Mouse (Mus musculus) spleen, postnatal 14 days (tissue): Measurements from ENCODE around the gene Tubb5.
A peak's percentile ranks its signal among the peaks of the same experiment; 100 is the strongest.

ENCODE experiments used
- DNase-seq, 2 experiments: peaks; one replicate each; pipeline ENCODE4 v3.0.0; 2021 to 2022; ENCODE audit warnings: low spot score in 2 of 2

The Tubb5 gene

DNA sequence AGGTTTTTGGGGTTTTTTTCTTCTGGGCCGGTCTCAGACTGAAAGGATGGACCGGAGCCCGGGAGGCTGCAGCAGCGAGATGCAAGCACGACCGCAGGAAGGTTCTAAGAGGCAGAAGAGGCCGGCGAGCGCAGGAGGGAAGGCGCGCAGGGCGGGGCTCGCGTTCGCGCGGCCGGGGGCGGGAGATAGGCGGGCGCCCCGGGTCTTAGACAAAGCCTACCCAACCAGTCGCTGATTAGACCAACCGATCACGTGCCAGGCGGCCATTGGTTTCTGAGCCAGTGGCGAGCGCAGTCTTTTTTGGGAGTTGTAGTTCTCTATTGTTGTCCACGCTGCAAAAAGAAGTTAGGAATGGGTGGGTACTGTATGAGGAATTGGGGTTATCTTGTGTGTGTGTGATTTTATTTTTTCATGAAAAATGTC, at the start of gene Tubb5:
Tubb5 (minus strand) TSS at position 185 of the 423 bp plus-strand sequence.
- peak; percentile 91 to 93 for DNase-seq

GRCm38 (mm10) chr17:35887725-35888124, 49.6 kb upstream of the Tubb5 start:
- DNase-seq, result no peak

- no peak for DNase-seq
Observed at GRCm38 (mm10) chr17:35883777-35884176, 45.7 kb upstream of the Tubb5 start.

DNA sequence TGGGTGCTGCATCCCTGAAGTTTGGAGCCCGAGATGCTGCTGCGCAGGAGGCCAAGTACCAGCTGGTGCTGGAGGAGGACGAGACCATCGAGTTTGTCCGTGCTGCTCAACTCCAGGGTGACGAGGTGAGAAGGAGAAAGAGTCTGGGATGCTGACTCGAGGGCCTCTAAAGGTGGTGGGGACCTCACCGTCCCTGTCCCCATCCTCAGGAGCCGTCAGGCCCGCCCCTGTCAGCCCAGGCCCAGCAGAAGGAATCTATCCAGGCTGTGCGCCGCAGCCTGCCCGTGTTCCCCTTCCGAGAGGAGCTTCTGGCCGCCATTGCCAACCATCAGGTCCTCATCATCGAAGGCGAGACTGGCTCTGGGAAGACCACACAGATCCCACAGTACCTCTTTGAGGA, 44.8 kb upstream of the Tubb5 start:
- no peak for DNase-seq

GRCm38 (mm10) chr17:35879245-35880057, 41.3 kb upstream of the Tubb5 start, which contains the start of gene Dhx16:
Gene Dhx16, plus strand, starts transcription at chr17:35879819.
- peak; percentile 87 to 92 for DNase-seq

DNA sequence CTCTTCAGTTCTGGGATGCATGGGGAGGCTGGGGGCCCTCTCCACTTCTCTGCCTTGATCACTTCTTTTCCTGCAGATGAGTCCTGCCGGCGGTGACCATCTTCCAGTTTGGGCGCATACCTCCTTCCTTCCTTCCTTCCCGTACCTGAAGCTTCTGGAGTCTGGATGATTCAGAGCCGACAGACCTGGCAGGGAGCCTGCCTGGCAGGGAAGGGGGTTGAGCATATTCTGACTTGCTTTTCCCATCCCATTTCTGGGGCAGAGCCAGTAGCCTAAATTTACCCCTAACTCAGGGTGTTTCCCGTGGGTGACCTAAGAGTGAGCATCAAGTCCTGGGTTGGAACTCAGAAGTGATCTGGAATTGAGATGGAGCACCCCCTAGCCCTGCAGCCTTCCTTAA, 36.6 kb upstream of the Tubb5 start:
- no peak for DNase-seq

DNA sequence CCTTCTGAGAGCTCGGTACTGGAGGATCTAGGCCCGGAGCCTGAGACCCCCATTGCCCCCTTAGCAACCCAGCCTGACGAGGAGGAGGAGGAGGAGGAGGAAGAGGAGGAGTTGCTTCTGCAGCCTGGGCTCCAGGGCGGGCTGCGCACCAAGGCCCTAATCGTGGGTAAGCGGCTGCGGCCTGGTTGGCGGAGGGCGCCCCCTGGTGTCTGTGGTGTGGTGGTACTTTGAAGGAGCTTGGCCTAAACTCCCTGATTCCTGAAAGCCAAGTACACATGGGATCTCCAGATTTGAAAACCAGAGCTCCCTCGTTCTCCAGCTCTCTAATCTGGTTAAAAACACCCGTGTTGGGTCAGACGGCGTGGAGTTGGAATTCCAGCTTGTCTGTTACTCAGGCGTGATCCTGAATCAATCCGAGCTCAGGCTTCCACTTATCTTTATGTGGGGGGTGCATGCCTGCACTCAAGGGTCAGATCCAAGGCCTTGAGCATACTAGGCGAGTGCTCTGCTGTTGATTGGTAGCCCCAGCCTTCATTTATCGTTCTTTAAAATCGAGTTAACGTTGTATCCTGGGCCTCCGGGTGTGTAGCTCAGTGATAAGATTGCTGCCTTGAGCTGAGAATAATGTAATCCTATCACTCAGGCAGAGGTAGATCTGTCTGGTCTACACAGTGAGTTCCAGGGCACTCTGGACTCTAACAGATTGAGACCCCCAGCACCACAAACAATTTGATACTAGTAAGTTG, 35.8 kb upstream of the Tubb5 start:
- DNase-seq, result peak; percentile 78 to 89

DNA sequence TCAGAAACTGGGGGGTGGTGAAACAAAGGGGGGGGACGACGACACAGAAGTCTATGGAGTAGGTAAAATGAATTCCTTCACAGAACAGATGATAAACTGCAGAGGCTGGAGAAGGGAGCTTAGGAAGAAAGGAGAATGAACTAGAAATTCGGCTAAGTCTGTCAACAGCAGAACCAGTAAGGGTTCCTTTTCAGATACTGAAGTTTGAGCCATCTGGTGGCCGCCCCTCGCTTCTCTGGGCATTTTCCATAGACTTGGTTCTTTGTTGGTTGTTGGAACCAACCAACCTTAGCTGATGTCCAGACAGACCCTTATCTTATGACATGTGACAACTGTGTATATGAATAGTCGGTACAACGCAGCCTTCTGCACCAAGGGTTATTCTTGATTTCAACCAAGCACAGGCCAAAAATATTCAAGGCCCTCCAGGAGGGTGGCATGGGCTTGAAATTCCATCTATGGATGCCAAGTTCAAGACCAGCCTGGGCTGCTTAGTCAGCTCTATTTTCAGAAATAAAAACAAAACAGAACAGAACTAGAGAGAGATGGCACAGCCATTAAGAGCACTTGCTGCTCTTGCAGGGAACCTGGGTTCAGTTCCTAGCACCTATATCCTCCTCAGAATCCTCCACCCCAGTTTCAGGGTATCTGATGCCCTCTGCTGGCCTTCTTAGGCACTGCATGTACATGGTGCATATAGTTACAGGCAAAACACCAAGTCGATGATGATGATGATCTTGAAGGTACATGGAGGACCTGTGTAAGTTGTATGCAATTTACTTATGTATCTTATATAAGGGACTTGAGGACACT, 33.0 kb upstream of the Tubb5 start:
- DNase-seq, result peak in 1 of 2 experiments; percentile 59

DNA sequence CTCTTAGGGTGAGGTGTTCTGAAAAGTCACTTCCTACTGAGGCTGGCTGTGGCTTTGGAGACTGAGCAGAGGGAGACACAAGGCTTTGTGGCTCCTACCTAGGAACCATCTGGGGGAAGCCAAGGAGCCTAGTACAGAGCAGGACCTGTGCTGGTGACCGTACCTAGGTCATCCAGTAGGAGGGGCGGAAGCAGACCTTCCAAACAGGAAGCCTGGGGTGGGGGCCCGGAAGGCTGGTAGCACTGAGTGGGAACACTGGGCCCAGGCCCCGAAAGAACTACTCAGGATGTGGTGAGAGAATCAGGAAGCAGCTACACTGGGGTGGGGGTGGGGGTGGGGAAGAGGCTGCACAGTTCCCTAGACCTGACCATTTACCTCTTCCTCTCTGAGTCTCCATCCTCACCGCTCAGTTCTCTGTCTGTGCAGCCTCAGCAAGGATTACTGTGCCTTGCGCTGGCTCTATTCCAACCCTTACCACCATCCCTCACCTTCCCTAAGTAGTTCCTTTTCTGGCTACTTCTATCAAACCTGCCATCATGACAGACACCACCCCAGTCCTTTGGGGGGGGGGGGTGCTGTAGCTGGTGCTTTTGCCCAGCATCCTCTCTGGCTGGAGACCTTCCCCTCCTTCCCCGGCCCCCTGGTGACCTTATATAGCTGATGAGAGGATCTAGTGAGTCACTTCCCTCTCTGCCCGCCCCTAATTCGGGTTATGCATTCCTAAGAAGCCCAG, 32.2 kb upstream of the Tubb5 start:
- DNase-seq, result peak; percentile 51 to 53

DNA sequence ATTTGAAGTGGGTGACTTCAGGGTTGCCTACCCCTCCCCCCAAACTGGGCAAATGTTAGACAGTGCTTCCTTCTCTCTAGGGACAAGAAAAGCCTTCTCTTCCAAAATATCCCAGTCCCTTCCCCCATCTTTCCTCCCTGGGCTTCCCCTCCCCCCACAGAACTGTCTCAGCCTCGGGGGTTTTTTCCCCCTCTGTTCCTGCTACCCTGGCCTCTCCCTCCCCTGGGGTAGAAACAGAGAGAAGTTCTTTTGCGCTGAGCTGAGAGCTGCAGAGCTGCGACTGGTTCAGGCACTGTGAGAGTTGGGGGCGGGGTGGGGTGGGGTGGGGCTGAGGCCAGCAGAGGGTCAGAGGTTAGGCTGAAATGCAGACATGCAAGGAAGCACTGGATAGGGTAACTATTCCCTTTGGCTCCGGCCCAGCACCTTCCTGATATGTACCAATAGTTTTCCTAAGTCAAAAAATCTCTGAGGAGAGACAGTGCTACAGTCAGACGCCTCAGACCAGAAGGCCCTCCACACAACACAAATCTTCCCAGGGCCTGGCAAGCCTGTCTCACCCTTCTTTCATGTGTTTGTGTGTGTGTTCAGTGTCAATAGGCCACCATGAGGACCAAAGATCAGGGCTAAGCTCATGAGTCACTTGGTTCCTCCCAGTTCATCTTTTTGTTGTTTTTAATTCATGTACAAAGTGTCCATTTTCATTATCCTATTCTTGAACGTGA, 31.4 kb upstream of the Tubb5 start:
- DNase-seq, result no peak

GRCm38 (mm10) chr17:35868961-35869345, 30.8 kb upstream of the Tubb5 start:
- no peak for DNase-seq

GRCm38 (mm10) chr17:35868165-35868820, 30.2 kb upstream of the Tubb5 start:
- DNase-seq, result no peak

- DNase-seq, result peak; percentile 44 to 62
Observed at GRCm38 (mm10) chr17:35866911-35867890, 29.1 kb upstream of the Tubb5 start.

GRCm38 (mm10) chr17:35866281-35866831, 28.2 kb upstream of the Tubb5 start:
- peak; percentile 34 to 45 for DNase-seq

DNA sequence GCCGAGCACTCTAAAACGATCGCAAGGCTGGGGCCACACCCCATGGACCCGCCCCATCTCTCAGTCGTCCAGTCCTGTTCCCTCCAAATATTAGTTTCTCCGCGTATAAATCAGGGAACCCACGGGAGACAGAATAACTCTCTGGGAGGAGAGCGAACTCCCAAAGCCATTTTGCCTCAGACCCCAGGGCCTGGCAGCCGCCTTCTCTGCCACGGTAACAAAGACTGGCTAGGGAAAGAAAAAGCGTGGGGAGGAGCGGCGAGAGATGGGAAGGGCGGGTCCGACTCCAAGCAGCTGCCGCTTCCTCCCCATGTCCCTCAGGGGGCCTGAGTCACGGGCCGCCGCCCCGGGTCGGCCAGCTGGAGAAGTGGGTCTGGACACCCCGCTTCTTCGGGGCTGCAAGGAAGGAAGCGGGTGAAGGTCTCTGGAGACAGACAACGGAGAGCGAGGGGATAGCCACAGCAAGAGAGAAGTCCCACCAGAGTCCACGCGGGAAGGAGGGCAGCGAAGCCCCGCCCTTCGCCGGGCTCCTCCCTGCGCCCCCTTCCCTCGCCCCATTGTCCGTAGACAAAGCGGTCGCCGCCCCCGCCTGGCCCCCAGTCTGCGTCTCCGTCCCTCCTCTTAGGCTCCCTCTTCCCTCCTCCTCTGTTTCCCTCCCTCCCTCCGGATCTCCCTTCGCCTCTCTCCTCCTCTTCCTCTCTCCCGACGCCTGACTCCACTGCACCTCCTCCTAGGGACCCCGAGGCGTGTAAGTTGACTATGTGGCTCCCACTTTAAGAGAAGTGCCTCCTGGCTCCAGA, 27.6 kb upstream of the Tubb5 start, which contains the start of gene Ppp1r18:
Ppp1r18 (plus strand) TSS at position 113 of the 800 bp plus-strand sequence.
- peak; percentile 43 to 56 for DNase-seq

DNA sequence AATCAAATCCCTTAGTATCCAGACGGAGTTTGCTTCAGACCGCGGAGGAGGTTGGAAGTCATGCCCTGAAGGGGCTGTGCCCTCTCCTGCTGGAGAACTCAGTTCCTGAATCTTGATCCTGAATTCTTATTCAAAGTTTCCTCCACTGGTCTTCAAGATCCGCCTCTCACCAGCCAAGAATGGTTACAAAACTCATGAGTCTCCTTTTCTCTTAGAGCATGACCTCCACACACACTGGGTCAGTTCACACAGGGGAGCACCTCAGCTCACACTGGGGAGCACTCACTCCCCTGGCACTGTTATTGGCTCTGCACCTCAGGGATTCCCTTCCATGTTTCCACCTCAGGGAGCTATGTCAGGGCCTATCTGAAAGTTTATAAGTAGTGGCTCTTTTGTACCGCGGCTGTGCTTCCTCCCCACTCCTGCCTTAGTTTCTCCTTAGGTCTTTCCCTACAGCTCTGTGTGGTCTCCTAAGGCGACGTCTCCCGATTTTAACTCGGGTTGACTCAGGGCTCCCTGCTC, 26.8 kb upstream of the Tubb5 start:
- no peak for DNase-seq

DNA sequence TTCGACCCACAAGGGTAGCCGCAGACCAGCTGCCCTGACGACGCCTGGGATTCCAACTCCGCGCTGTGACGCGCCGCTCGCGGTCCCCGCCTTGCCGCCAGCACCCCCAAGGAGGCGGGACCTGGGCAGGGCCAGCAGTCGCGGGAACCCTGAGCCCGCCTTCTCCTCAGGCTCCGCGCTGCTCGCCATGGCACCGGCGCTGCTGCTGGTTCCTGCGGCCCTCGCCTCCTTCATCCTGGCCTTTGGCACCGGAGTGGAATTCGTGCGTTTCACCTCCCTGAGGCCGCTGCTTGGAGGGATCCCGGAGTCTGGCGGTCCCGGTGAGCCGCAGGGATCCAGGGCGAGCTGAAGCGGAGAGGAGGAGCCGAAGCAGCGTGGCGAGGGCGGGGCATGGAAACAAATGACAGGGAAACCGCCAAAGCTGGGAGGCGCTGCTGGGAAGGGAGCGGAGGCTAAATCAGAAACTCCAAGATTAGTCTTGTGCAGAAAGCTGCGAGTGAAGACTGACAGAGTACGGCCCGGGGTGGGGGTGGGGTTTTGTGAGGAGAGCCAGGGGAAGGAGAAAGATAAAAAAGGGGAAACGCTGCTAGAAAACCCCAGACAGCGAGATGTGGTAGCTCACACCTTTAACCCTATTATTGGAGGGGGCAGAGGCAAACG, 23.2 kb upstream of the Tubb5 start, which contains the start of gene Nrm:
Nrm (plus strand) TSS at position 121 of the 660 bp plus-strand sequence.
- peak; percentile 72 to 82 for DNase-seq
